Mouse (Mus musculus) gastrocnemius, postnatal 14 days (tissue): ENCODE results near the gene Phtf2. TPM values are rescaled to one million over a fixed set of nuclear protein-coding genes. Genes with fewer than 3 reads are reported as not detected.

ENCODE experiments used
- DNase-seq: peaks from one replicate; pipeline ENCODE4 v3.0.0; 2021; ENCODE audit warnings: mixed read lengths
- intact Hi-C: fragments of 180-260 bp; cut with DNase I; formaldehyde crosslinking; loops from one replicate; pipeline ENCODE4 v1.15.1; 2025; ENCODE audit warnings: low total_unique reads
- long read RNA-seq, 2 experiments: library from polyadenylated mRNA; stranded (forward); transcript quantifications; one replicate each; pipeline ENCODE4 v2.0.0; 2021
- total RNA-seq, 2 experiments: library from RNA; stranded (reverse); gene quantifications; 2 replicates each; pipeline ENCODE4 v1.2.3; 2021

Gene Phtf2
- total RNA-seq = 100 to 1,000 TPM; 106 to 113 TPM
- long read RNA-seq, experiment 1, full-length matches to known transcripts = 1 of 43 reads
- long read RNA-seq, experiment 1, partial matches to known transcripts = 4 of 43 reads
- long read RNA-seq, experiment 1, other reads (novel, unspliced or antisense) = 38 of 43 reads
- long read RNA-seq, experiment 2, full-length matches to known transcripts = 5 of 79 reads
- long read RNA-seq, experiment 2, partial matches to known transcripts = 8 of 79 reads
- long read RNA-seq, experiment 2, other reads (novel, unspliced or antisense) = 66 of 79 reads

DNA sequence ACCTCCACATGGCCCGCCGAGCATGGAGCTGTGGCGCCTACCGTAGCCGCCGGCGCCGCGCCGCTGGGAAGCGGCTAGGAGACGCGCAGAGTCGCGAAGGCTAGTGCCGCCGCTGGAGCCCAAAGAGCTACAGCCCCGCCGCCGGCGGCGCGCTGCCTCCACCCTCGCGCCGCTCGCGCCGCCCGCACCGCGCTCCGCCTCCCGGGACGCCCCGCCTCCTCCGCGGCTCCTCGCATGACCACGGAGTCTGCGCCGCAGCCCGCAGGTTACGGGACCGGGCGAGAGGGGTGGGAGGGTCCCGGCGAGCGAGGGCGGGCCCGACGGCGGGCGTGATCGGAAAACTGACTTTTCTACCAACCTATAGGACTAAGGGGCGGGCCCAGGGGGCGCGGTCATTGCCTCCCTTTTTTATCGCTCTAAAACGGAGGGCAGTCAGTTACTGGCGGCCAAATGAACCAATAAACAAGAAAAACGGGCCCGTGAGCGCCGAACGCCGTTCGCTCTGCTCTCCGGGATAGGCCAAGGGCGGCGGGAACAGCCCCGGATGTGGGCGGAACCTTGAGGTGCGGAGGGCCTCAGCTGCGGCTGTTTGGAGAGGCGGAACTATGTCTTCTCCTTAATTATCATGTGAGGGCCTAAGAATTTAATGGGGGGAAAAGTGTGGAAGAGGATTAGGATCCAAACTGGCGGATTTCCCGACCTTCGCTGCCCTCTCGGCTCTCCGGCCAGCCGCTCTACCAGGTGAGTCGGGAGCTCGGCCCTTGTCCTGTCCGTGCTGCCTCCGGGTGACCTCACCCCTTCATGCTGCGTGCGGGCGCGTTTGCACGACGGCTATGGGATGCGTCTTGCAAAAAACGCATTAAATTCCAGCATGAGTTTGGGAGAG, at the start of gene Phtf2, which contains the start of gene Tmem60:
TSS of gene Phtf2 (minus strand) at position 210 of the 886 bp plus-strand sequence.
TSS of gene Tmem60 (plus strand) at position 277 of the 886 bp plus-strand sequence.
- peak; percentile 100 for DNase-seq
- intact Hi-C loops = no loop called here

DNA sequence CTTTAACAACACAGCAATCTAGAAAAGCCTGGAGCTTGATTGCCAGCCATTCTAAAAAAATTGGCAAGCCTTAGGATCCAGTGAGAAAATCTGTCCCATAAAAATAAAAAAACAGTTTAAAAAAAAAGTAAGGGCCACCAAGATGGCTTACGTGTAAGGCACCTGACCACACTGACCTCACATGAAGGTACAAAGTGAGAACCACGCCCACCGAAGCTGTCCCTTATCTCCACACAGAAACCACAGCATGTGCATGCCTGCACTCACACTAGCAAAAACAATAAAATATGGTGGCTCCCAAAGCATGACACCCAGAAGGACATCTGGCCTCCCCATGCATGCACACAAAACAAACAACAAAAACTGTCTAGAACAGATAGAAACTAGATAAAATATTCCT, 49.4 kb upstream of the Phtf2 start:
- no peak for DNase-seq
- intact Hi-C loops = no loop called here

DNA sequence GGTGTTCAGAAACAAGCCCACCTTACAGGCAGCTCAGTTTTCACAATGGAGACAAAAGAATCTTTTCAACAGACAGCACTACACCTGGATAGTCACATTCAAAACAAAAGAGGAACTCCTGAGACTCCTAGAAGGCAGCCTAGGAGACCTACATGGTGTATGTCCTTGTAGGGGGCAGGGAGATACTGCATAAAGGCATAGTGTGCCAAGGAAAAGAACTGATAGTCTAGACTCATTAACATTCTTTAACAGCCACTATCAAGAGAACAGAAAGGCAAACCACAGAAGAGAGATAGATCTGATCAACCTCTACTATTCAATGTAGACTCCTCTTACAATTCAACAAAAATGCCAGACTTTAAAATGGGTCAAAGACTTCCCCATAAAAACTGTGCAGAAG, 48.5 kb upstream of the Phtf2 start:
- no peak for DNase-seq
- intact Hi-C loops = no loop called here

DNA sequence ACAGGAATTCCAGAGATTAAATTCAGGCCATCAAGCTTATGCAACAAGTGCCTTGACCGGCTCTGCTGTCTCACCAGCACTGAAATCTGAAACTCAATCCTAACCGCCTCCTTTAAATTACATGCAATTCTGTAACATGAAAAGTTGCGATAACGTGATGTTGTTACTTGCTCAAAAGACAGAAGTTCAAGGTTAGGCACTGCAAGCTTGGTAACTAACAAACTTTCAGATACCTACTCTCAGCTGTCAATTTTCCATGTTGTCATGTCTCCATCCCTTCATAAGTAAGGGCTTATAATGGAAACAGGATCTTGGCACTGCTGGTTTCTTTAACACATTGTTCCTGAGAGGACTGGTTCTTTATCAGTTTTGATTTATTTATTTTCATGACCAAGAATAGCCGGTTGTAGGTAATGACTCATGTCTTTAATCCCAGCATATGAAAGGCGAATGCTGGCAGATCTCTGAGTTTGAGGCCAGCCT, 47.8 kb upstream of the Phtf2 start:
- no peak for DNase-seq
- intact Hi-C loops = no loop called here

DNA sequence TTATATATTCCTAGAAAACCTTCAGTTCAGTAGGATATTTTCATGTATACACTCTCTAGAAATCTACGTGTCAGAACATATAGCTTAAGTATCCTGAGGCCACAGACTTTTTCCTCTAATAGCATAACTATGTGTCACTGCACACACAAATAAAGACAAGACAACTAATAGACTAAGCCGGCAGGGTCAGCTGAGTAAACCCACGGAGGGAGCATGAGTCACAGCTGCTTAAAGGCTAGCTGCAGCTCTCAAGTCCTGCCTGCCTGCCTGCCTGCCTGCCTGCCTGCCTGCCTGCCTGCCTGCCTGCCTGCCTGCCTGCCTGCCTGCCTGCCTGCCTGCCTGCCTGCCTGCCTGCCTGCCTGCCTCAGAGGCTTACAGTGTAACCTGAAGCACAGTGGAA, 43.5 kb upstream of the Phtf2 start:
- intact Hi-C loops = no loop called here

DNA sequence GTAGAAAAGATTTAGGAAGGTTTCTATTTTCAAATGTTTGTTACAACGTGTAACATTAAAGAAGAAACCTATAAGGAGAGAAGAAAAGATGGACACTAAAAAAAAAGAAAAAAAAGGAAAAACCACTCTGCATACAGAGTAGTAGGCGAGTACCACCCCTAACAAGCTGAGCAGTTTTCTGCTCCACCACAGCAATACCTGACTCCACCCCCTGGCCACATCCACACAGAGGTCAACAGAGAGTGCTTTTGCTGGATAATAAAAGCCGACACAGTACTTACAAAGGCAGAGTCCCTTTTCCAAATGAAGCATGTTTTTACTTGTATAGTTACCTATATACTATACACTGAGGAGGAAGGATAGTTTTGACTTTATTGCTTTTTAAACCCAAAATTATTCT, 42.7 kb upstream of the Phtf2 start:
- no peak for DNase-seq
- intact Hi-C loops = no loop called here

More for the DNA sequence above, 43.5 kb upstream of the Phtf2 start:
- no peak for DNase-seq

DNA sequence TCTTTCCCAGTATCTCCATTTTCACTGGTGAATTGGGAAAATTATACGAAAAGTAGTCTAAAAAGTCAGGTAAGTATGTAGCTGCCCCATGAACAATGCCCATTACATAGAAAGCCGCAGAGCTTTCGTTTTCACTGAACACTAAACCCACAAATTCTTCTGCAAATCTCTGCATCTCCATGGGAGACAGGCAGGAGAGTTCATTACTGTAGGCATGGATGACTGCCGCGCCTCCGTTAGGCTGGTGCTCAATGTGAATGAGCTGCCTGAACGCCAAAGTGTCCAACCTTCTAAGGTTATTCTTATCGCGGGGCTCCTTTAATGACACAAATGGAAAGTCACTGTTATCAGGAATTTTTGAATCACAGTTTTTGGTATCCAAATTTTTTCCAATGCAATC, 37.6 kb upstream of the Phtf2 start:
- DNase-seq = no peak
- intact Hi-C loops = loop anchor here (10.0 kb wide), 1 partner anchor 45 kb away; no protein-coding TSS in a partner anchor

DNA sequence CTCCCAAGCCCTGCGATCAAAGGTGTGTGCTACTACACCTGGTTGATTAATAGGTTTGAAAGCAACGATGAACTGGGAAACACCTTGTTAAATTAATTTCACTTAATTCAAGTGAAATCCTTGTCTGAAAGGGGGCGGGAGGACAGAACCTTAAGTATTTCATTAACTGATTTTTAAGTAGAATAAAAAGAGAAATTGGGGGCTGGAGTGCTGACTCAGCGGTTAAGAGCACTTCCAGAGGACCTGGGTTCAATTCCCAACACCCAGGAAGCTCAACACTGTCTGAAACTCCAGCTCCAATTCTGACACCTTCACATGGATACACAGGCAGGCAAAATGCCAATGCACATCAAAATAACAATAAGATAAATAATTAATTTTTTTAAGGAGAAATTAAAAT, 37.0 kb upstream of the Phtf2 start:
- intact Hi-C loops = loop anchor here (10.0 kb wide), 1 partner anchor 46 kb away; no protein-coding TSS in a partner anchor
- DNase-seq = no peak

DNA sequence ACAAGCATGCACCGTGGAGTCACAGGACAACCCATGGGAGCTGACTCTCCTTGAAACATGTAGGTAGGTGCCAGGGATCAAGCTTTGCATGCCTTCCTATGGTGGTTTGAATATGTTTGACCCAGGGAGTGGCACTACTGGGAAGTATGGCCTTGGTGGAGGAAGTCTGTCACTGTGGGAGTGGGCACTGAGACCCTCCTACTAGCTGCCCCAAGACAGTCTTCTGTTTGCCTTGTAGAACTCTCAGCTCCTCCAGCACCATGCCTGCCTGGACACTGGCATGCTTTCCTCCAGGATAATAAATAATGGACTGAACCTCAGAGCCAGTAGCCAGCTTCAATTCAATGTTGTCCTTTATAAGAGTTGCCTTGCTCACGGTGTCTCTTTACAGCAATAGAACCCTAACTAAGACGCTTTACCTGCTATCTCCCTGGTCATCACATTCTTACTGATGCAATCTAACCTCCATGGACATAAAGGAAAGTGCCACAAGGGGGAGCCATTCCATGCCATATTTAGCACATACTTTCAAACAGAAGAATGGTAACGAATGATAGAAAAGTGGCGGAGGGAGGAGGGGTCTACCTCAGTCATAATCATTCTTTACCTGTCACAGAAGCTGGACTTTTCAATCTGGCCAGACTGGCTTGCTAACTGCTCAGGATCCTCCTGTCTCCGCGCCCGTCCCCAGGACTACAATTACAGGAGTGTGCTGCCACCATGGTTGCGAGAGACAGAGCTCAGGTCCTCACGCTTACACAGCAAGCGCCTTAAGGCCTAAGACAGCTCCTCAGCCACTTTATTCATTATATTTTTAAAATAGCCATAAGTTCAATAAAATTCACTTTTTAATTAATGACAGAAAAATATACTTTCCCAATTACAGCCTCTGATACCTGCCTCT, 31.7 kb upstream of the Phtf2 start:
- intact Hi-C loops = loop anchor here (10.0 kb wide), 1 partner anchor 51 kb away; no protein-coding TSS in a partner anchor
- peak; percentile 40 for DNase-seq

DNA sequence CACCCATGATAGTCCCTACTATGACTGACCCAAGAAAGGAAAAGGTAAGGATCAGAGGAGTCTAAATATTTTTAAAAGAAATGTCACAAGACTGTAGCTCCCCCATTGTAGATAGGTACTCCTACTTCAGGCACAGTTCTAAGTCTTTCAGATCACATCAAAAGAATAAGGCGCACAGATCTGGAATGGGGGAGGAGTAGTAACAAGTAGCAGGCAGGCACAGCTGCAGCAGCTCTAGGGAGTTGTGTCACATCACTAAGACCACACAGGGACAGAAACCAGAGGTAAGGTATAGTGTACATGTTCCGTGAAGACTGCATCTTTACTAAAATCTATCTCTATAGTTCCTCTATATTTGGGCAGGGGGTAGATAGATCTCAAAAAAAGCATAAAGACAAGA, 29.8 kb upstream of the Phtf2 start:
- intact Hi-C loops = loop anchor here (10.0 kb wide), 1 partner anchor 53 kb away; no protein-coding TSS in a partner anchor

DNA sequence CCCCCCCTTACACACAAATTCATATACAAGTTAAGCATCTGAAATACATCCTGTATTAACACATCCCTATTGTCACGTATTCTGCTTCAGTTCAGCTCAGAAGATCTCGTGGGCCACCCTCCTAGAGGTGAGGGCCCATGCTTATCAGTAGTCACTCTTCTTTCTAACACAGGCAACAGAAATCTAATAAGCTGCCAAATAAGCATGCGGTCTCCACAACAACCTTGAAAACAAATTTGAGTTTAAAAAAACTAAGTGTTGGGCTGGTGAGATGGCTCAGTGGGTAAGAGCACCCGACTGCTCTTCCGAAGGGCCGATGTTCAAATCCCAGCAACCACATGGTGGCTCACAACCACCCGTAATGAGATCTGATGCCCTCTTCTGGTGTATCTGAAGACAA, 24.3 kb upstream of the Phtf2 start:
- intact Hi-C loops = no loop called here
- no peak for DNase-seq

More for the DNA sequence above, 29.8 kb upstream of the Phtf2 start:
- no peak for DNase-seq

DNA sequence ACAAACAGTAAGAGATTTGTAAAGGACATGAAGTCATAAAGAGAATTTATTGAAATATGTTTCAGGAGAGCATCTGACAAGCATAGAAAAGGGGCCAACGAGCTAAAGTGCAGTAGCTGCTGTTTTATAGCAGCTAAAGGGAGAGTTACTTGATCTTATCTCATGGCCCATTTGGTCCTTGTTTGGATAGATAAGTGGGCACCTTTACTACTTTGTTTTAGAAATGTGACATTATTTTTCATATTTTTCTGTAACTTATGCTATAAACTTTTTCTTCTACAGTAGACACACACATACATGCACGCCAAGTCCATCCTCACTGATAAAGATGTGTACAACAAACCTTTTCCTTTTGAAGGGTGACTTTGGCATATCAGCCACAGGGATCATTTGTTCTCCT, 23.5 kb upstream of the Phtf2 start:
- DNase-seq = no peak
- intact Hi-C loops = no loop called here

DNA sequence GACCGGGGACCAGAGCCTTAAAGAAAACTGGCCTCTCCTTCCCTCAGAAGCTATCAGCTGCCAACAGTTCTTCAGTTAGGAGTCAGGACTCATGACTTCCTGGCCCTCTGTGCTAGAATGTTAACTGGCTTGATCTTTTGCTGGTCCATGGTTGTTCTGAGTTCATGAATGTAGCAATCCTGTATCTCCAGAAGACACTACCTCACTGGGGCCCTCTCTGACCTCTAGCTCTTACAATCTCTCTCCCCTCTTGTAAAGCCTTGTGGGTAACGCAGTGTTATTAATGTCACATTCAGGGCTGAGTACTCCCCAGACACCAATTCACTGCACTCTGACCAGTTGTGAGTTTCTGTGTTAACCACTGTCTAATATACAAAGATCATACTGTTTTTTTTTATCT, 22.7 kb upstream of the Phtf2 start:
- intact Hi-C loops = no loop called here
- no peak for DNase-seq

DNA sequence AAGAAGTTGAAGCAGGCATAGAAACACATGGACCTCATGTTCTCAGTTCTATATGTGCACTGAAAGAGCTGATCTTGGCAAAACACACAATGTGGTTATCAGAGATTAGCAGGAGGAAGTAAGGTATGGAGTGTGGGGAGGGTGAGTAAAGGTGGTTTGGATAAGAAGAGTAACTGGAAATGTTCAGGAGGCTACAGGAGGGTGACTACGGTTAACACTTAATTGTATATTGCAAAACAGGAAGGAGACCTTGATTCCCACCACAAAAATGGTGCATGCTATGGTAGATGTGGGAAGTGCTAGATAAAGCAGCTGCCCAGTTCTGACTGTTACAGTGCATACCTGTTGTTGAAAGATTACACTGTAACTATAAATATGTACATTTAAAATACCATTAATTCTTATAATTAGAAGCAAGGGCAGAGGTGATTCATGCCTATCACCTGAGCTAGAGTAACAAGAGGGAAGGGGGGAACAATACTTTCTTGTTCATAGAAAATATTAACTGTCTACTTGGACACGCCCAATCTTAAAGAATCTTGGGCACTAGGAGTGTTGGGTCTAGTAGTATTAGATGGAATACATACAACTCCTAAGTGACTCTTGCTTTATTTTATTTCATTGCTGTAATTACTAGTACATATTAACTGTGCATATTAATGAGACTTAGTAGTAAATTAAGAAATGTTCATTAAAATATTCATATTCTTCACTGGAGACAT, 15.7 kb upstream of the Phtf2 start:
- intact Hi-C loops = no loop called here
- no peak for DNase-seq

DNA sequence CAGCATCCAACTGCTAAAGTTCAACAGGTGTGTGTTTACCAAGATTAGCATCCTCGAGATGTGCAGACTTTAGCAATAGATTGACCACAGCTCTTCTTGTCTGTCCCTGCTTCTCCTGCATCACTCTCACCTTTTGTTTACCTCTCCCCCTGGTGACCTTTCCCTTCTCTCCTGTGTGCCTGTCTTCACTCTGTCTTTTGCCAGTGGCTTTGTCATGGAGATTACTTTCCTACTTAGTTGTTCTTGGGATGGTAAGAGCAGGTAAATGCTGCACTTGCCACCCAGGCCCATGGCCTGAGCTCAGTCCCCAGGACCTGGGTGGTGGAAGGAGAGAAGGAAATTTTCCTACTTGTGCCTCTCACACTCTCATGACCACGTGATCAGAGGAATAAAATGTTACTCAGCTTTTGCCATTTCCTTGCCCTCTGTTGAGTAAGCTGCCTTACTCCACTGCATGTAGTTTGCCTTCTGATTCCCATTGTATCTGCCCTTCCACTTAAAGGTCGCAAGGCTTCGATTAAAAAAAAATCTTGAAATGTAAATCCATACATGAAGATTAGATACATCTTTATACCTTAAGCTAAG, 2.2 kb upstream of the Phtf2 start:
- no peak for DNase-seq
- intact Hi-C loops = no loop called here

DNA sequence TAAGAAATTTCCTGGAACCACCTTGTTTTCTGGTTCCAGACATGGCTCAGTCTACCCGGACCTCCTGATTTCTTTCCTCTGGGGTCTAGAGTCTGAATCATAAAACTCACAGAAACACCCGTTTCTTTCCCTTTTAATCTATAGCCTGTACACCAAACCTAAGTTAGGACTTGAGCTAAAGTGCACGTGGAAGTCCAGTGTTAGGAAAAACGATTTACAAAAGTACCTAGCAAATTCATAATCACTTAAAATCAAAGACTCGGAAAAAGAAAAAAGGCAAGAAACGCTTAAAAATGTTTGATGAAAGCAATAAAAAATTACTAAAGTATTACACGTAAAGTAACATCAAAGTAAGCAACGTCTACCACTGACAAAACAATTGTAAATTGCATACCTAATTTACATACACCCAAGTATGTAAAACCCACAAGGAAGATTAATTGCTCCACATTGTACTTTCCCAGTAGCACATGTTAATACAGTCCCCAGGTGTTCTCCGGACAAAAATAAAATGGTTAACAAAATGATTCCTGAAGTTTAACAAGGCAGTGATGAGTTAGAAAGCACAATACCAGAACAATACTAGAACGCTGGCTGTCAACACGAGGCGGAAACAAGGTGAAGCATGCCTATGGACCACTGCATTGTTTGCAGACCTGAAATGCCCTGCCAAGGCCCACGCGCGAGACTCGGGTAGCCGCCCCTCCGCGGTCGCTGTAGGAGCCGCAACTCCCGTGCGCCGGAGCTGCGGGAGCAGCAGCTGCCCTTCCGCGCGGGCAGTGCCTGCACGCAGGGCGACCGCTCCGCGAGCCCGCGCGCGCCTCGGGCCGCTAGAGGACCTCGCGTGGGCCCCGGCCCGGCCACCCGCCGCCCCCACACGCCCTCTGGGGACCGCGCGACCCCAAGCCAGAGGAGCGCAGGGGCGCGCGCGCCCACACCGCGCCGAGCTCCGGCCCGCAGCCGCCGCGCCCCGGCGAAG, 838 bp downstream of the Phtf2 start:
- intact Hi-C loops = no loop called here
- DNase-seq = peak; percentile 64

DNA sequence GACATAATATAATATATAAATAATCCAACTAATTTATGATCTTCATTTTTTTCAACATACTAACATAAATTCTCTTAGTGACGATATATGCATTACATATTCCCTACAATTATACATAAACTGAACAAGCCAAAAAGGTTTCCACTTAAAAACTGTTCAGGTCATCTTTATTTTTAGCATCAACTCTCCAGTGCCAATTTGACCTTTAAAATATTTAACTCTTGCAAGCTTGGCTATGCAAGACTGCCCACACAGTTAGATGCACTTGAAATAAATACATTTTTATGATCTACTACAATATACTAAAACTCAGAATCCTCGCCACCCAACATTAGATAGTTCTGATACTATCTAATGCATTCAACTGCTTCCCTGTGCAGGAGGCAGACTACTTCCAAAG, 1.5 kb downstream of the Phtf2 start:
- intact Hi-C loops = no loop called here
- DNase-seq = no peak
